Mouse (Mus musculus) forebrain, embryonic 11.5 days (tissue): Measurements from ENCODE around the gene Adgrf3. TPM values are rescaled to one million over a fixed set of nuclear protein-coding genes. Genes with fewer than 3 reads are reported as not detected.

ENCODE experiments used
- ATAC-seq: fragments of 200-750 bp; cut with Nextera tagmentation; replicated peaks from 2 replicates; pipeline ENCODE4 v1.8.0; 2017; ENCODE audit warnings: moderate TSS enrichment; ENCODE audit not compliant: low FRiP score
- DNase-seq: peaks from one replicate; pipeline ENCODE4 v3.0.0-alpha.2; 2017; ENCODE audit warnings: low spot score
- H3K27ac ChIP-seq: fragments of 300-500 bp; sonication (generic); 2 replicates; pipeline ENCODE4 v1.5.1; 2014; ENCODE audit warnings: low read depth, low read length
- H3K27me3 ChIP-seq: fragments of 300-500 bp; sonication (generic); 2 replicates; pipeline ENCODE4 v1.6.1; 2014; ENCODE audit warnings: mild to moderate bottlenecking, low read length, mixed read lengths; ENCODE audit not compliant: control insufficient read depth, insufficient read depth
- H3K36me3 ChIP-seq: fragments of 300-500 bp; sonication (generic); 2 replicates; pipeline ENCODE4 v1.6.1; 2014; ENCODE audit warnings: mild to moderate bottlenecking, low read length, moderate library complexity, mixed read lengths; ENCODE audit not compliant: control insufficient read depth, insufficient read depth
- H3K4me1 ChIP-seq: fragments of 300-500 bp; sonication (generic); replicated peaks from 2 replicates; pipeline ENCODE4 v1.6.1; 2014; ENCODE audit warnings: low read length, mixed read lengths; ENCODE audit not compliant: control insufficient read depth, insufficient read depth
- H3K4me2 ChIP-seq: fragments of 300-500 bp; sonication (generic); 2 replicates; pipeline ENCODE4 v1.6.1; 2014; ENCODE audit warnings: low read depth, mild to moderate bottlenecking, low read length, moderate library complexity, mixed read lengths; ENCODE audit not compliant: severe bottlenecking
- H3K4me3 ChIP-seq: fragments of 300-500 bp; sonication (generic); 2 replicates; pipeline ENCODE4 v1.5.1; 2014; ENCODE audit warnings: low read depth, low read length
- H3K9ac ChIP-seq: fragments of 300-500 bp; sonication (generic); 2 replicates; pipeline ENCODE4 v1.6.1; 2014; ENCODE audit warnings: low read length
- H3K9me3 ChIP-seq: fragments of 300-500 bp; sonication (generic); 2 replicates; pipeline ENCODE4 v1.6.1; 2016; ENCODE audit warnings: low read length, mixed read lengths; ENCODE audit not compliant: control insufficient read depth
- WGBS: fragments of 180-500 bp; shearing (Covaris S2); extraction: QIAGEN DNeasy Blood & Tissue Kit; methylation state at CpG from one replicate; pipeline ENCODE4 v1.1.7; 2014; 5-methylcytosine and 5-hydroxymethylcytosine counted together
- polyA plus RNA-seq: library from polyadenylated mRNA; unstranded; fragments of >200 nt; fragmentation: Nextera tagmentation; extraction: Ambion mirVana; gene quantifications from 2 replicates; pipeline ENCODE4 v1.2.1, GENCODE M21; 2014

Adgrf3 gene
- polyA plus RNA-seq, 1 experiment from 2014 or later, result not detected

- ATAC-seq (no peak), DNase-seq (no peak)
- WGBS, result 89% methylated on average over 1 of the region's 1 CpGs
- Histone ChIP-seq H3K27me3 (no peaks in the 10 kb centered on the region), H3K9me3 (no peaks in the 10 kb centered on the region), H3K9ac (no peak overlapping the region), H3K27ac (no peak overlapping the region), H3K4me2 (no peak overlapping the region), H3K4me1 (no peaks in the 10 kb centered on the region), H3K36me3 (no peaks in the 10 kb centered on the region), H3K4me3 (no peak overlapping the region)
Measured at GRCm38 (mm10) chr5:30161836-30162235, 43.7 kb downstream of the Adgrf3 start.

- no peak for ATAC-seq
- no peak overlapping the region for H3K4me3 ChIP-seq
- H3K27ac ChIP-seq, result no peak overlapping the region
- no peak overlapping the region for H3K9ac ChIP-seq
- 87% methylated on average over 6 of the region's 6 CpGs for WGBS
- peaks cover 5% of the 10 kb centered on the region; the same call in 1 of the 2 replicates for H3K4me1 ChIP-seq
- no peaks in the 10 kb centered on the region for H3K9me3 ChIP-seq
- H3K4me2 ChIP-seq, result no peak overlapping the region
- DNase-seq, result no peak
- H3K27me3 ChIP-seq, result no peaks in the 10 kb centered on the region
- no peaks in the 10 kb centered on the region for H3K36me3 ChIP-seq
Measured at GRCm38 (mm10) chr5:30159601-30160000, 45.9 kb downstream of the Adgrf3 start.

GRCm38 (mm10) chr5:30155821-30156629, 49.5 kb downstream of the Adgrf3 start:
- Histone ChIP-seq H3K27ac (no peak overlapping the region), H3K9ac (peak overlapping the region; percentile 82), H3K36me3 (no peaks in the 10 kb centered on the region), H3K9me3 (no peaks in the 10 kb centered on the region), H3K27me3 (no peaks in the 10 kb centered on the region), H3K4me2 (peak overlapping the region; percentile 59), H3K4me3 (peak overlapping the region; percentile 88), H3K4me1 (peaks cover 5% of the 10 kb centered on the region; the same call in 1 of the 2 replicates)
- ATAC-seq (no peak), DNase-seq (no peak)
- 39% methylated on average over 13 of the region's 13 CpGs for WGBS

- Histone ChIP-seq H3K9me3 (no peaks in the 10 kb centered on the region), H3K36me3 (no peaks in the 10 kb centered on the region), H3K4me3 (peak overlapping the region; percentile 88), H3K27ac (no peak overlapping the region; the same call in 1 of the 2 replicates), H3K27me3 (no peaks in the 10 kb centered on the region), H3K9ac (peak overlapping the region; percentile 82), H3K4me2 (peak overlapping the region; percentile 59), H3K4me1 (peaks cover 5% of the 10 kb centered on the region; the same call in 1 of the 2 replicates)
- under 1% methylated on average over 31 of the region's 31 CpGs for WGBS
- ATAC-seq (peak; percentile 71), DNase-seq (no peak)
Measured at GRCm38 (mm10) chr5:30155395-30155792, 50.1 kb downstream of the Adgrf3 start.

- ATAC-seq (peak; percentile 86), DNase-seq (peak; percentile 95)
- Histone ChIP-seq H3K27me3 (no peaks in the 10 kb centered on the region), H3K4me3 (peak within 1 kb of the TSS; percentile 88), H3K27ac (peak within 1 kb of the TSS; percentile 68), H3K4me2 (peak within 1 kb of the TSS; percentile 59), H3K36me3 (no peaks in the 10 kb centered on the region), H3K9ac (peak within 1 kb of the TSS; percentile 82), H3K4me1 (peaks cover 5% of the 10 kb centered on the region; the same call in 1 of the 2 replicates), H3K9me3 (no peaks in the 10 kb centered on the region)
- WGBS, result under 1% methylated on average over 53 of the region's 53 CpGs
Measured at GRCm38 (mm10) chr5:30154474-30155394, 50.8 kb downstream of the Adgrf3 start, which contains the start of the genes Hadha and Hadhb. Gene Hadha (minus strand): TSS chr5:30155162. Gene Hadhb (plus strand): TSS chr5:30155248.

- H3K9ac ChIP-seq, result peak overlapping the region; percentile 82
- H3K4me2 ChIP-seq, result peak overlapping the region; percentile 59
- ATAC-seq (no peak), DNase-seq (no peak)
- H3K36me3 ChIP-seq, result no peaks in the 10 kb centered on the region
- H3K27me3 ChIP-seq, result no peaks in the 10 kb centered on the region
- no peaks in the 10 kb centered on the region for H3K9me3 ChIP-seq
- H3K4me3 ChIP-seq, result peak overlapping the region; percentile 88
- H3K27ac ChIP-seq, result no peak overlapping the region
- H3K4me1 ChIP-seq, result peaks cover 5% of the 10 kb centered on the region; the same call in 1 of the 2 replicates
- WGBS, result 22% methylated on average over 4 of the region's 4 CpGs
Measured at GRCm38 (mm10) chr5:30154013-30154412, 51.5 kb downstream of the Adgrf3 start.

GRCm38 (mm10) chr5:30153222-30153621, 52.3 kb downstream of the Adgrf3 start:
- Histone ChIP-seq H3K9me3 (no peaks in the 10 kb centered on the region), H3K36me3 (no peaks in the 10 kb centered on the region), H3K4me1 (peaks cover 5% of the 10 kb centered on the region; the same call in 1 of the 2 replicates), H3K4me3 (no peak overlapping the region), H3K27ac (no peak overlapping the region), H3K4me2 (no peak overlapping the region), H3K27me3 (no peaks in the 10 kb centered on the region), H3K9ac (no peak overlapping the region)
- ATAC-seq (no peak), DNase-seq (no peak)
- 90% methylated on average over 2 of the region's 2 CpGs for WGBS

- Histone ChIP-seq H3K4me3 (no peak overlapping the region), H3K4me2 (no peak overlapping the region), H3K4me1 (peaks cover 5% of the 10 kb centered on the region; the same call in 1 of the 2 replicates), H3K9me3 (no peaks in the 10 kb centered on the region), H3K36me3 (no peaks in the 10 kb centered on the region), H3K9ac (no peak overlapping the region), H3K27me3 (no peaks in the 10 kb centered on the region), H3K27ac (no peak overlapping the region)
- ATAC-seq (no peak), DNase-seq (no peak)
- 92% methylated on average over 1 of the region's 1 CpGs for WGBS
Measured at GRCm38 (mm10) chr5:30152413-30152812, 53.1 kb downstream of the Adgrf3 start.
